Mouse (Mus musculus): ENCODE measurements at regions not wholly inside any gene's neighbourhood (a gene's known extent, or its start where the extent isn't known, plus 50 kb on each side); places are given as distances from the start of the nearest gene placed in this dataset.

- no peak for DNase-seq (ENCODE audit: extremely low spot score, low read depth, low spot score)
Observed at GRCm38 (mm10) chr7:133382032-133382712, 219.8 kb downstream of the Tex36 start.

- no peak for DNase-seq (ENCODE audit: extremely low spot score, low read depth, low spot score)
Observed at GRCm38 (mm10) chr7:133379373-133379772, 222.6 kb downstream of the Tex36 start.

GRCm38 (mm10) chr7:133378338-133378737 lies 223.6 kb downstream of the Tex36 start:
- DNase-seq (ENCODE audit: extremely low spot score, low read depth, low spot score): no peak

GRCm38 (mm10) chr7:133376833-133377484 lies 225.0 kb downstream of the Tex36 start:
- DNase-seq (ENCODE audit: extremely low spot score, low read depth, low spot score): no peak

GRCm38 (mm10) chr7:133372695-133373094 lies 229.3 kb downstream of the Tex36 start:
- DNase-seq (ENCODE audit: extremely low spot score, low read depth, low spot score): no peak

- DNase-seq (ENCODE audit: extremely low spot score, low read depth, low spot score): no peak
Observed at GRCm38 (mm10) chr7:133370542-133370941, 231.4 kb downstream of the Tex36 start.

- no peak for DNase-seq (ENCODE audit: extremely low spot score, low read depth, low spot score)
Observed at GRCm38 (mm10) chr7:133364601-133365000, 237.4 kb downstream of the Tex36 start.

GRCm38 (mm10) chr7:133328717-133329116 lies 204.6 kb upstream of the Ctbp2 start:
- DNase-seq (ENCODE audit: extremely low spot score, low read depth, low spot score): no peak

- DNase-seq (ENCODE audit: extremely low spot score, low read depth, low spot score): no peak
Observed at GRCm38 (mm10) chr7:133325548-133326190, 201.5 kb upstream of the Ctbp2 start.

GRCm38 (mm10) chr7:133323955-133324354 lies 199.8 kb upstream of the Ctbp2 start:
- no peak for DNase-seq (ENCODE audit: extremely low spot score, low read depth, low spot score)

GRCm38 (mm10) chr7:133317511-133317910 lies 193.4 kb upstream of the Ctbp2 start:
- no peak for DNase-seq (ENCODE audit: extremely low spot score, low read depth, low spot score)

- no peak for DNase-seq (ENCODE audit: extremely low spot score, low read depth, low spot score)
Observed at GRCm38 (mm10) chr7:133316701-133317475, 192.7 kb upstream of the Ctbp2 start.

GRCm38 (mm10) chr7:133315197-133316029 lies 191.3 kb upstream of the Ctbp2 start:
- no peak for DNase-seq (ENCODE audit: extremely low spot score, low read depth, low spot score)

GRCm38 (mm10) chr7:133313115-133313514 lies 189.0 kb upstream of the Ctbp2 start:
- no peak for DNase-seq (ENCODE audit: extremely low spot score, low read depth, low spot score)

GRCm38 (mm10) chr7:133311116-133311801 lies 187.1 kb upstream of the Ctbp2 start:
- DNase-seq (ENCODE audit: extremely low spot score, low read depth, low spot score): no peak

- DNase-seq (ENCODE audit: extremely low spot score, low read depth, low spot score): no peak
Observed at GRCm38 (mm10) chr7:133304461-133304860, 180.3 kb upstream of the Ctbp2 start.

- no peak for DNase-seq (ENCODE audit: extremely low spot score, low read depth, low spot score)
Observed at GRCm38 (mm10) chr7:133290471-133290870, 166.3 kb upstream of the Ctbp2 start.

- DNase-seq (ENCODE audit: extremely low spot score, low read depth, low spot score): no peak
Observed at GRCm38 (mm10) chr7:133288236-133288635, 164.1 kb upstream of the Ctbp2 start.

GRCm38 (mm10) chr7:133286836-133287235 lies 162.7 kb upstream of the Ctbp2 start:
- DNase-seq (ENCODE audit: extremely low spot score, low read depth, low spot score): no peak

- DNase-seq (ENCODE audit: extremely low spot score, low read depth, low spot score): no peak
Observed at GRCm38 (mm10) chr7:133286216-133286615, 162.1 kb upstream of the Ctbp2 start.

Data from hindlimb bud, embryonic 11.5 days (tissue).